Mouse (Mus musculus): ENCODE measurements around the gene Slx4ip. TPM values are rescaled to one million over a fixed set of nuclear protein-coding genes. Genes with fewer than 3 reads are reported as not detected.

Slx4ip gene
- total RNA-seq (2015; ENCODE audit: low replicate concordance) (7.1 and 7.5 TPM in 2 replicates), total RNA-seq (2017; ENCODE audit: low replicate concordance) (7.5 and 11.3 TPM in 2 replicates)

- ATAC-seq (replicated peaks; ENCODE audit: low FRiP score, poor library complexity, severe bottlenecking): peak; percentile 88
Measured at GRCm38 (mm10) chr2:136891068-136891950, at the start of gene Slx4ip, which contains the start of the genes AL731706.1 and Mkks. Slx4ip (plus strand) TSS chr2:136891218. AL731706.1 (minus strand) TSS chr2:136891389. Mkks (minus strand) TSS chr2:136891389.

GRCm38 (mm10) chr2:136850366-136850765, 40.7 kb upstream of the Slx4ip start:
- ATAC-seq (replicated peaks; ENCODE audit: low FRiP score, poor library complexity, severe bottlenecking): no peak

- ATAC-seq (replicated peaks; ENCODE audit: low FRiP score, poor library complexity, severe bottlenecking): no peak
Measured at GRCm38 (mm10) chr2:136854543-136855388, 36.3 kb upstream of the Slx4ip start.

- no peak for ATAC-seq (replicated peaks; ENCODE audit: low FRiP score, poor library complexity, severe bottlenecking)
Measured at GRCm38 (mm10) chr2:136885579-136885978, 5.4 kb upstream of the Slx4ip start, which contains the start of gene AL731706.2. AL731706.2 (minus strand) TSS chr2:136885679.

GRCm38 (mm10) chr2:136886846-136887245, 4.2 kb upstream of the Slx4ip start:
- ATAC-seq (replicated peaks; ENCODE audit: low FRiP score, poor library complexity, severe bottlenecking): no peak

- peak; percentile 72 for ATAC-seq (replicated peaks; ENCODE audit: low FRiP score, poor library complexity, severe bottlenecking)
Measured at GRCm38 (mm10) chr2:136890716-136891067, 326 bp upstream of the Slx4ip start.

GRCm38 (mm10) chr2:136891951-136892371, 943 bp downstream of the Slx4ip start:
- ATAC-seq (replicated peaks; ENCODE audit: low FRiP score, poor library complexity, severe bottlenecking): peak; percentile 85

GRCm38 (mm10) chr2:136894494-136894893, 3.5 kb downstream of the Slx4ip start:
- ATAC-seq (replicated peaks; ENCODE audit: low FRiP score, poor library complexity, severe bottlenecking): no peak

- ATAC-seq (replicated peaks; ENCODE audit: low FRiP score, poor library complexity, severe bottlenecking): no peak
Measured at GRCm38 (mm10) chr2:136896131-136896530, 5.1 kb downstream of the Slx4ip start.

GRCm38 (mm10) chr2:136908596-136908995, 17.6 kb downstream of the Slx4ip start:
- ATAC-seq (replicated peaks; ENCODE audit: low FRiP score, poor library complexity, severe bottlenecking): no peak

- ATAC-seq (replicated peaks; ENCODE audit: low FRiP score, poor library complexity, severe bottlenecking): no peak
Measured at GRCm38 (mm10) chr2:136909298-136909697, 18.3 kb downstream of the Slx4ip start.

GRCm38 (mm10) chr2:136911958-136912411, 21.0 kb downstream of the Slx4ip start:
- no peak for ATAC-seq (replicated peaks; ENCODE audit: low FRiP score, poor library complexity, severe bottlenecking)

GRCm38 (mm10) chr2:136913021-136913420, 22.0 kb downstream of the Slx4ip start:
- ATAC-seq (replicated peaks; ENCODE audit: low FRiP score, poor library complexity, severe bottlenecking): no peak

- no peak for ATAC-seq (replicated peaks; ENCODE audit: low FRiP score, poor library complexity, severe bottlenecking)
Measured at GRCm38 (mm10) chr2:136914334-136914902, 23.4 kb downstream of the Slx4ip start.

- ATAC-seq (replicated peaks; ENCODE audit: low FRiP score, poor library complexity, severe bottlenecking): no peak
Measured at GRCm38 (mm10) chr2:136919433-136919832, 28.4 kb downstream of the Slx4ip start.

GRCm38 (mm10) chr2:136920257-136920993, 29.4 kb downstream of the Slx4ip start:
- ATAC-seq (replicated peaks; ENCODE audit: low FRiP score, poor library complexity, severe bottlenecking): peak; percentile 48

GRCm38 (mm10) chr2:136921003-136921408, 30.0 kb downstream of the Slx4ip start:
- peak; percentile 96 for ATAC-seq (replicated peaks; ENCODE audit: low FRiP score, poor library complexity, severe bottlenecking)

- ATAC-seq (replicated peaks; ENCODE audit: low FRiP score, poor library complexity, severe bottlenecking): no peak
Measured at GRCm38 (mm10) chr2:136936391-136937288, 45.6 kb downstream of the Slx4ip start.
